Mouse (Mus musculus): ENCODE data around the gene Mis18bp1. TPM values are rescaled to one million over a fixed set of nuclear protein-coding genes. Genes with fewer than 3 reads are reported as not detected.
A peak's percentile ranks its signal among the peaks of the same experiment; 100 is the strongest.
"Not testable (repeated sequence)": the region's sequence is repeated elsewhere in the genome, so short reads cannot be mapped to it uniquely, and the experiment has no call there.

Gene Mis18bp1
- polyA plus RNA-seq (2014; fragmentation: Nextera tagmentation; extraction: Ambion mirVana) = 11.1 and 11.4 TPM in 2 replicates

DNA sequence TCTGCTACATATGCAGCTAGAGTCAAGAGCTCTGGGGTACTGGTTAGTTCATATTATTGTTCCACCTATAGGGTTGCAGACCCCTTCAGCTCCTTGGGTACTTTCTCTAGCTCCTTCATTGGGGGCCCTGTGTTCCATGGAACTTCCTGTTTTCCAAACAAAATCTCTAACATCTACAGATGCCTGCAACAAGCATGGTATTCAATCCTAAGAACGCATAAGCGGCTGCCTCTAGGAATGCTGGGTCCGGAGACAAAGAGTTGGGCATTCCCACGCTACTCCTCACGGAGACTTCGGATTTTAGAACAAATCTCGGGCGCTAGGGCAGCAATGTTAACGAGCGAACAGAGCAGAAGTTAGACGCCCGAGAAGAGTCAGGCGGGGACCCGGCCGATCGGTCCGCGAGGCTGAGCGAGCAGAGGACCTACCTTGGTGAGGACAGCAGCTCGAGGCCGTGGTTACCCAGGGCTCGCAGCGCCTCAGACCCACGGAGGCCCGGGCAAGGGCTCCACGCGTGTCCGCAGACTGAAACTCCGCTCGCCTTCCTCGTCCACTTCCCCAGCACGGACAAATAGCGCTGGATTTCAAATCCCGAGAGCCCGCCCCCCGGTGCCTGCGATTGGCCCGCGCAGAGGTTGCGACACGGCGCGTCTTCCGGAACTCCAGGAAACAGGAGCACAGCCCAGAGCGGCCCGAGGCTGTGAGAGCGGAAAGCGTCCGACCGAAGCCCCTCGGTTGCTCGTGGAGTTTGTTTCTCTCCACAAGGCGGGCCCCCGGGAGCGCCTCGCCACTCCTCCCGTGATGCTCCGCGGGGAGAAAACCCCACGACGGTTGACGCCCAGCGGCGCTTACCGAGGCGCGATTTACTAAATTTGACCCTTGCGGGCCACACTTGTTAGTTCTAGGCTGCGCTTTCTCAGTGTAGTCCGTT lies at the start of gene Mis18bp1:
Mis18bp1 (minus strand) TSS at position 584 of the 931 bp plus-strand sequence.
- ATAC-seq (ENCODE audit: low FRiP score) = peak; percentile 99
- Histone ChIP-seq H3K27ac (peak within 1 kb of the TSS; percentile 93), H3K9me3 (ENCODE audit: control insufficient read depth, low read length) (0 out of 2 replicates have a peak, but pooled peaks cover 4% of the 10 kb centered on the region), H3K27me3 (ENCODE audit: control insufficient read depth, insufficient read depth, low read length) (no peaks in the 10 kb centered on the region), H3K36me3 (replicated peaks; ENCODE audit: control insufficient read depth, insufficient read depth) (no peaks in the 10 kb centered on the region), H3K4me3 (replicated peaks; ENCODE audit: low read length) (peak within 1 kb of the TSS; percentile 60), H3K4me2 (replicated peaks) (peak within 1 kb of the TSS; percentile 75), H3K4me1 (replicated peaks; ENCODE audit: control insufficient read depth, insufficient read depth, low read length) (0 out of 2 replicates have a peak, but pooled peaks cover 2% of the 10 kb centered on the region), H3K9ac (peak within 1 kb of the TSS; percentile 65)
- under 1% methylated on average over 69 of the region's 70 CpGs for WGBS
- peak; percentile 93 for DNase-seq (ENCODE audit: low spot score)

DNA sequence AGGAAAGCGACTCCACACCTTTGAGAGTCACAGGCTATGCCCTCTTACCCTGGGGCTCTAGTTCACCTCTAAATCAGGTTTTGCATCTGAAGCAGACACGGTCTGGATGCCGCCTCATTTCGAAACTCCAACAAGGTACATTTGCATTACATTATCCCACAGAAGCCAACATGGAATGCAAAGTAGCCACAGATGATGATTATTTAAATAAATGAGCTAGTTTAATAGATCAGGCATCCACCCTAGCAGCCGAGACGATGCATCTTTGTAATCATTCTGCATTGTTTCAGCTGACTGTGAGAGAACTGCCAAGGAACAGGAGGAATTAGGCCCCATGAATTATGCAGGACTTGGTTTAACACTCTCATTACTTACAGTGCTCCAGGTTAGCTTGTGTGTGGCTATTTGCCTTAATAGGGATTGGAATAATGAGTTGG lies 44.0 kb upstream of the Mis18bp1 start:
- Histone ChIP-seq H3K9ac (no peak overlapping the region), H3K4me3 (replicated peaks; ENCODE audit: low read length) (no peak overlapping the region), H3K9me3 (ENCODE audit: control insufficient read depth, low read length) (no peaks in the 10 kb centered on the region), H3K27ac (0 out of 2 replicates have a peak overlapping the region, but pooled peaks have one; percentile 10), H3K4me2 (replicated peaks) (no peak overlapping the region), H3K4me1 (replicated peaks; ENCODE audit: control insufficient read depth, insufficient read depth, low read length) (no peaks in the 10 kb centered on the region), H3K36me3 (replicated peaks; ENCODE audit: control insufficient read depth, insufficient read depth) (no peaks in the 10 kb centered on the region), H3K27me3 (ENCODE audit: control insufficient read depth, insufficient read depth, low read length) (no peaks in the 10 kb centered on the region)
- ATAC-seq (ENCODE audit: low FRiP score) (peak; percentile 84), DNase-seq (ENCODE audit: low spot score) (peak; percentile 38)
- 32% methylated on average over 6 of the region's 6 CpGs for WGBS

DNA sequence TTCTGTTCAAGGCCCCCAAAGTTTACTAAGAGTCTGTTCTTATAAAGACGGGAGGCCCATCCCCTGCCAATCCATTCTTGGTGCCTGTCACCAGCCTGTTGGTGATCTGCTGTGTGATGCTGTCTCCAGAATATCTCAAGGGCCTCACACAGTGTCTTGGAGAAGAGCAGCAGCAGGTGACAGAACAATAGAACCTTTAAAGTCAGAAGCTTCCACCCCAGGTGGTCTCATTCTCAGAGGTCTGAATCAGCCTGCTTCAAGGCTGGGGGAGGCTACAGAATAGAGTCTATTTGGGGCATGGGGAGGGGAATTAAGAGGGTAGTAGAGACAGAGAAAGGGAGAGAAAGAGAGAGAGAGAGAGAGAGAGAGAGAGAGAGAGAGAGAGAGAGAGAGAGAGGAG lies 34.0 kb upstream of the Mis18bp1 start:
- Histone ChIP-seq H3K9me3 (ENCODE audit: control insufficient read depth, low read length) (no peaks in the 10 kb centered on the region), H3K4me1 (replicated peaks; ENCODE audit: control insufficient read depth, insufficient read depth, low read length) (no peaks in the 10 kb centered on the region), H3K4me2 (replicated peaks) (no peak overlapping the region), H3K4me3 (replicated peaks; ENCODE audit: low read length) (no peak overlapping the region), H3K9ac (no peak overlapping the region), H3K27me3 (ENCODE audit: control insufficient read depth, insufficient read depth, low read length) (no peaks in the 10 kb centered on the region), H3K36me3 (replicated peaks; ENCODE audit: control insufficient read depth, insufficient read depth) (no peaks in the 10 kb centered on the region), H3K27ac (no peak overlapping the region)
- DNase-seq (ENCODE audit: low spot score) (no peak), ATAC-seq (ENCODE audit: low FRiP score) (no peak)
- WGBS = 0% methylated on average over 1 of the region's 1 CpGs

DNA sequence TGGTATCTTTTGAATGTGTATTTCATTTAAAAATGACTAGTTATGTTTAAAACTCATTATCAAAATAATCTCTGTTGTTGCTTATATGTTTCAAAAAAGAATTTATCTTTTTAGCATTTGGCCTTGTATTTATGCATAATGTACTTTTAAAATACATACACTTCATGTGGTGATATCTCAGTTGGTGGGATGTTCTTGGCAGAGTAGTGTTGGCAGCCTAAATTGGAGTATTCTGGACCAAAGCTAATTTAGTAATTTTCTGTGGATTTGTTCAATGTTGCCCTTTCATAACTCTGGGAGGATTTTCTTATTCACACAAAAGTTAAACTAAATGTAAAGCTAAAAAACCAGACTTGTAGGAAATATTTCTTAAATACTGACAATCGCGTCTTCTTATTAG lies 29.4 kb upstream of the Mis18bp1 start:
- WGBS = 98% methylated on average over 2 of the region's 2 CpGs

DNA sequence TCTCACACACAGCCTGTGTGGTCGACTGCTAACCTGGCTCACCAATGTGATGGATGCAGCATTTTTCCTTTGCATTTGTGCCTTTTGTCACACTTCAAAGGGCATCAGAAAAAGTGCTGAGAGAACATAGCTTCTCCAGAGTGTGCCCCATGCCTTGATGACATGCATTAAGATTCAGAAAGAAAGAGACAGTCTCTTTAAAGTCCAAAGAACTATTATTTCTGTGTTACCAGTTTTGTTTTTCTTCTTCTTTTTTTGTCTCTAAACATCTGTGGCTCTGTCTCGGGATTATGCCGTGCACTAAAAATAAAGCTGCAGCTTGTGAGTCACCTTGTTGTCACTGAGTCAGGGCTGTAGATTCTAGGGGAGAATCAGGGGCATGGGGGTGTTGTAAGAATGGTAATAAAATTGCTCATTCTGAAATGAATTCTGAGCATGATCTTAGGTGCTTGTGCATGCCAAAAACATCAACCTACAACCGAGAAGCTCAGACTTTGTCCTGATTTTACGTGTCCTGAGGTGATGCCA lies 21.7 kb upstream of the Mis18bp1 start:
- H3K4me2 ChIP-seq (replicated peaks) = no peak overlapping the region
- no peaks in the 10 kb centered on the region for H3K36me3 ChIP-seq (replicated peaks; ENCODE audit: control insufficient read depth, insufficient read depth)
- 82% methylated on average over 5 of the region's 5 CpGs for WGBS
- no peak overlapping the region for H3K9ac ChIP-seq
- H3K27me3 ChIP-seq (ENCODE audit: control insufficient read depth, insufficient read depth, low read length) = no peaks in the 10 kb centered on the region
- DNase-seq (ENCODE audit: low spot score) (no peak), ATAC-seq (ENCODE audit: low FRiP score) (no peak)
- H3K4me3 ChIP-seq (replicated peaks; ENCODE audit: low read length) = no peak overlapping the region
- H3K27ac ChIP-seq = no peak overlapping the region
- H3K9me3 ChIP-seq (ENCODE audit: control insufficient read depth, low read length) = no peaks in the 10 kb centered on the region
- H3K4me1 ChIP-seq (replicated peaks; ENCODE audit: control insufficient read depth, insufficient read depth, low read length) = no peaks in the 10 kb centered on the region

More for the DNA sequence above, 29.4 kb upstream of the Mis18bp1 start:
- no peak overlapping the region for H3K4me3 ChIP-seq (replicated peaks; ENCODE audit: low read length)
- H3K9me3 ChIP-seq (ENCODE audit: control insufficient read depth, low read length) = no peaks in the 10 kb centered on the region
- H3K4me1 ChIP-seq (replicated peaks; ENCODE audit: control insufficient read depth, insufficient read depth, low read length) = no peaks in the 10 kb centered on the region
- H3K27ac ChIP-seq = no peak overlapping the region
- H3K36me3 ChIP-seq (replicated peaks; ENCODE audit: control insufficient read depth, insufficient read depth) = no peaks in the 10 kb centered on the region
- H3K27me3 ChIP-seq (ENCODE audit: control insufficient read depth, insufficient read depth, low read length) = no peaks in the 10 kb centered on the region
- DNase-seq (ENCODE audit: low spot score) = no peak
- no peak overlapping the region for H3K9ac ChIP-seq
- H3K4me2 ChIP-seq (replicated peaks) = no peak overlapping the region
- no peak for ATAC-seq (ENCODE audit: low FRiP score)

DNA sequence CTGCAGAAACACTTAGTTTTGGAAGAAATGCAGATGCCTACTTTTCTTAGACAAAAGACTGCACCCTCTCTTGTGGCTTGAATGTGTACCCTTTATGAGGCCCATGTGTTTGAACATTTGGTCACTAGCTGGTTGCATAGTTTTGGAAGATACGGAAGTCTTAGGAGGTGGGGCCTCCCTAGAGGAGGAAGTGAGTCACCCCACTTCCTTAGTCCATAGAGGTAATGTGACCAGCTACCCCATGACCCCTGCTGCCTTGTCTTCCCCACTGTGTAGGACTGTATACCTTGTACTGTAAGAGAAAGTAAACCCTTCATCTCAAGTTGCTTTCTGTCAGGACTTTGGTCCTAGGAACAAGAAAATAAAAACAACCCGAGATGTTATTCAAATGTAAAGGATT lies 16.8 kb upstream of the Mis18bp1 start:
- DNase-seq (ENCODE audit: low spot score) = no peak
- no peak overlapping the region for H3K27ac ChIP-seq
- no peak overlapping the region for H3K4me3 ChIP-seq (replicated peaks; ENCODE audit: low read length)
- no peak overlapping the region for H3K9ac ChIP-seq
- no peak for ATAC-seq (ENCODE audit: low FRiP score)
- H3K27me3 ChIP-seq (ENCODE audit: control insufficient read depth, insufficient read depth, low read length) = no peaks in the 10 kb centered on the region
- no peaks in the 10 kb centered on the region for H3K4me1 ChIP-seq (replicated peaks; ENCODE audit: control insufficient read depth, insufficient read depth, low read length)
- WGBS = 73% methylated on average over 2 of the region's 2 CpGs
- no peak overlapping the region for H3K4me2 ChIP-seq (replicated peaks)
- H3K36me3 ChIP-seq (replicated peaks; ENCODE audit: control insufficient read depth, insufficient read depth) = no peaks in the 10 kb centered on the region
- H3K9me3 ChIP-seq (ENCODE audit: control insufficient read depth, low read length) = no peaks in the 10 kb centered on the region

DNA sequence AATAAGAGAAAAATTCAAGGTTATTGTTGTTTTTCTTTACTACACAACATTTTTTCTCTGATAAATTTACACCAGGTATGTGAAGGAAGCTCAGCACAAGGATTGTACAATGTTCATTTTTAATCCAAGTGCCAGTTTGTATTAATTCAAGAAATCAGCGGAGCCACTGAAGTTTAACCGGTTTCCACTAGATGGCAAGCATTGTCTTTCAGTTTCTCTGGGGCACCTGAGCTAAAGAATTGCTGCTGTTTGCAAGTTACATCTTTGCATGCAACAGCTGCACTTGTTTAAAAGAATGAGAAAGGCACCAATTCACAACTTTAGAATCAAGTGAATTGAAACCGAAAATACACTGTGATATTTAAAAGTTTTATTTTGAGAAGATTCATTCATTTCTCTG lies 15.0 kb upstream of the Mis18bp1 start:
- no peak overlapping the region for H3K27ac ChIP-seq
- no peaks in the 10 kb centered on the region for H3K36me3 ChIP-seq (replicated peaks; ENCODE audit: control insufficient read depth, insufficient read depth)
- no peak for ATAC-seq (ENCODE audit: low FRiP score)
- WGBS = 59% methylated on average over 3 of the region's 3 CpGs
- no peak overlapping the region for H3K9ac ChIP-seq
- H3K9me3 ChIP-seq (ENCODE audit: control insufficient read depth, low read length) = no peaks in the 10 kb centered on the region
- H3K4me1 ChIP-seq (replicated peaks; ENCODE audit: control insufficient read depth, insufficient read depth, low read length) = no peaks in the 10 kb centered on the region
- no peak overlapping the region for H3K4me3 ChIP-seq (replicated peaks; ENCODE audit: low read length)
- DNase-seq (ENCODE audit: low spot score) = peak; percentile 65
- no peak overlapping the region for H3K4me2 ChIP-seq (replicated peaks)
- no peaks in the 10 kb centered on the region for H3K27me3 ChIP-seq (ENCODE audit: control insufficient read depth, insufficient read depth, low read length)

DNA sequence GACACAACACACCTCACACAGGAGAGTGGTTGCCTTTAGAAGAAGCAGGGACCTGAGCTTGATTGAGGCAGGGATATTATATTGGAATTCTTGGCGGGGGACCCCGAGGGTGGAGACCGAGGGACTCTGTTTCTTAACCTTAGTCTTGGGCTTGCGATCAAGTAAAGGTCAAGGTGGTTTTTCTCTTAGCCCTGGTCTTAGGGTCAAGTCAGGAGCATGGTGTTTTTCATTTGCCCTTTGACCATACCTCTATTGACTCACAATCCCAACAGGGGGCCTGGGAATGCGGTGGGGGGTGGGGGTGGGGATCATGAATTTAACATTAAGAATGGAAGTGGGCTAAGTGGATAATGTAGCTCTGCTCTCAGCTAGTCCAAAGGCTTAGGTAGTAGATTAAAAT lies 1.3 kb upstream of the Mis18bp1 start:
- Histone ChIP-seq H3K9me3 (ENCODE audit: control insufficient read depth, low read length) (no peaks in the 10 kb centered on the region), H3K27me3 (ENCODE audit: control insufficient read depth, insufficient read depth, low read length) (no peaks in the 10 kb centered on the region), H3K4me2 (replicated peaks) (no peak overlapping the region), H3K4me1 (replicated peaks; ENCODE audit: control insufficient read depth, insufficient read depth, low read length) (0 out of 2 replicates have a peak, but pooled peaks cover 2% of the 10 kb centered on the region), H3K4me3 (replicated peaks; ENCODE audit: low read length) (no peak overlapping the region), H3K9ac (no peak overlapping the region), H3K36me3 (replicated peaks; ENCODE audit: control insufficient read depth, insufficient read depth) (no peaks in the 10 kb centered on the region), H3K27ac (no peak overlapping the region)
- WGBS = 89% methylated on average over 5 of the region's 5 CpGs
- DNase-seq (ENCODE audit: low spot score) (no peak), ATAC-seq (ENCODE audit: low FRiP score) (no peak)

DNA sequence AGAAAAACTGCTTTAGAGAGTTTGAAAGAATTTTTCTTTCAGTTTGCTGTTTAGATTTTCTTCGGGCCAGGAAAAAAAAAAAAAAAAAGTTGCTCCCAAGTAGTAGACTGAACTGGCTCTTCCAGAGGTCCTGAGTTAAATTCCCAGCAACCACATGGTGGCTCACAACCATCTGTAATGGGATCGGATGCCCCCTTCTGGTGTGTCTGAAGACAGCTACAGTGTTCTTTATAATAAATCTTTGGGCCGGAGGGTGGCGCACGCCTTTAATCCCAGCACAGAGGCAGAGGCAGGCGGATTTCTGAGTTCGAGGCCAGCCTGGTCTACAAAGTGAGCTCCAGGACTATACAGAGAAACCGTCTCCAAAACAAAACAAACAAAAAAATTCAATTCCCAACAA lies 555 bp upstream of the Mis18bp1 start:
- H3K4me1 ChIP-seq (replicated peaks; ENCODE audit: control insufficient read depth, insufficient read depth, low read length); H3K36me3 ChIP-seq (replicated peaks; ENCODE audit: control insufficient read depth, insufficient read depth); H3K9me3 ChIP-seq (ENCODE audit: control insufficient read depth, low read length); H3K27me3 ChIP-seq (ENCODE audit: control insufficient read depth, insufficient read depth, low read length); DNase-seq (ENCODE audit: low spot score): not testable (repeated sequence)
- peak overlapping the region; percentile 75 for H3K4me2 ChIP-seq (replicated peaks)
- ATAC-seq (ENCODE audit: low FRiP score) = peak; percentile 54
- H3K4me3 ChIP-seq (replicated peaks; ENCODE audit: low read length) = peak overlapping the region; percentile 60
- H3K27ac ChIP-seq = peak overlapping the region; percentile 93
- H3K9ac ChIP-seq = peak overlapping the region; percentile 65
- WGBS = 30% methylated on average over 8 of the region's 8 CpGs

Measured in hindbrain, embryonic 14.5 days (tissue).